Mouse (Mus musculus): ENCODE data around the gene Srrm3.

GRCm38 (mm10) chr5:135818491-135818890, 11.8 kb downstream of the Srrm3 start:
- no peak for TF ChIP-seq CTCF (IDR thresholded peaks at IDR 0.05; ENCODE audit: low read depth)
- no peak for TF ChIP-seq EP300 (IDR thresholded peaks at IDR 0.05; ENCODE audit: low read depth)

Data from liver, postnatal 0 days (tissue).